Mouse (Mus musculus) forebrain, embryonic 12.5 days (tissue): Measurements from ENCODE around the gene Gabbr2. TPM values are rescaled to one million over a fixed set of nuclear protein-coding genes. Genes with fewer than 3 reads are reported as not detected.

Experiments
- ATAC-seq: fragments of 200-750 bp; cut with Nextera tagmentation; 2 replicates; pipeline ENCODE4 v1.8.0; 2017; ENCODE audit warnings: moderate TSS enrichment; ENCODE audit not compliant: low FRiP score
- H3K27ac ChIP-seq: fragments of 300-500 bp; sonication (generic); 2 replicates; pipeline ENCODE4 v1.5.1; 2016; ENCODE audit warnings: mild to moderate bottlenecking
- H3K27me3 ChIP-seq: fragments of 300-500 bp; sonication (generic); 2 replicates; pipeline ENCODE4 v1.6.1; 2016; ENCODE audit warnings: mild to moderate bottlenecking
- H3K36me3 ChIP-seq: fragments of 300-500 bp; sonication (generic); replicated peaks from 2 replicates; pipeline ENCODE4 v1.6.1; 2016; ENCODE audit warnings: mild to moderate bottlenecking
- H3K4me1 ChIP-seq: fragments of 300-500 bp; sonication (generic); 2 replicates; pipeline ENCODE4 v1.6.1; 2016
- H3K4me2 ChIP-seq: fragments of 300-500 bp; sonication (generic); 2 replicates; pipeline ENCODE4 v1.6.1; 2016; ENCODE audit warnings: mild to moderate bottlenecking, moderate library complexity
- H3K4me3 ChIP-seq: fragments of 300-500 bp; sonication (generic); replicated peaks from 2 replicates; pipeline ENCODE4 v1.5.1; 2016; ENCODE audit warnings: mild to moderate bottlenecking
- H3K9ac ChIP-seq: fragments of 300-500 bp; sonication (generic); 2 replicates; pipeline ENCODE4 v1.6.1; 2016; ENCODE audit warnings: mild to moderate bottlenecking
- H3K9me3 ChIP-seq: fragments of 300-500 bp; sonication (generic); 2 replicates; pipeline ENCODE4 v1.6.1; 2016
- WGBS: fragments of 180-500 bp; shearing (Covaris S2); methylation state at CpG from one replicate; pipeline ENCODE4 v1.1.7; 2016; 5-methylcytosine and 5-hydroxymethylcytosine counted together
- polyA plus RNA-seq: library from polyadenylated mRNA; unstranded; fragments of >200 nt; fragmentation: Nextera tagmentation; extraction: Ambion mirVana; gene quantifications from 2 replicates; pipeline ENCODE4 v1.2.1, GENCODE M21; 2016

The Gabbr2 gene
- polyA plus RNA-seq, 1 experiment from 2014 or later: 0.51 TPM

DNA sequence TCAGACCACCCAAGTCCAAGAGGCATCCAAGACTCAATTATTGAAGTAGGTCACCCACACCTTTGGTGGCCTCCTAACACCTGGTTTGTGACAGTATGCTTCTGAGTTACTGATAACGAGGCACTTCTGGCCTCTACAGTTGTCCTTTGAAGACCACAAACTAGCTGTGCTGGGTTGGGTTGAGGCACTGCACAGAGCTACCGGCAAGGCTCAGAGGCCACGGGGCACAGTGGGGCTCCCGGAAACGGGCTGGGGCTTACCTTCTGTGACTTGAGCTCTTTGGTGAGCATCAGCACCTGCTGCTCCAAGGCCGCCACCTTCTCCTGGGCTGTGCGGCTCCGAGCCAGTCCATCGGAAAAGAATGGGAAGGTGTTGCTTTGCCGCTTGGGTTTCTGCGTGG, 363.6 kb downstream of the Gabbr2 start:
- H3K4me1 ChIP-seq: no peaks in the 10 kb centered on the region
- H3K27me3 ChIP-seq: 0 out of 2 replicates have a peak, but pooled peaks cover 2% of the 10 kb centered on the region
- H3K9ac ChIP-seq: no peak overlapping the region
- H3K36me3 ChIP-seq: no peaks in the 10 kb centered on the region
- no peak for ATAC-seq
- H3K27ac ChIP-seq: no peak overlapping the region
- 77% methylated on average over 11 of the region's 11 CpGs for WGBS
- H3K9me3 ChIP-seq: no peaks in the 10 kb centered on the region
- no peak overlapping the region for H3K4me2 ChIP-seq
- H3K4me3 ChIP-seq: no peak overlapping the region

DNA sequence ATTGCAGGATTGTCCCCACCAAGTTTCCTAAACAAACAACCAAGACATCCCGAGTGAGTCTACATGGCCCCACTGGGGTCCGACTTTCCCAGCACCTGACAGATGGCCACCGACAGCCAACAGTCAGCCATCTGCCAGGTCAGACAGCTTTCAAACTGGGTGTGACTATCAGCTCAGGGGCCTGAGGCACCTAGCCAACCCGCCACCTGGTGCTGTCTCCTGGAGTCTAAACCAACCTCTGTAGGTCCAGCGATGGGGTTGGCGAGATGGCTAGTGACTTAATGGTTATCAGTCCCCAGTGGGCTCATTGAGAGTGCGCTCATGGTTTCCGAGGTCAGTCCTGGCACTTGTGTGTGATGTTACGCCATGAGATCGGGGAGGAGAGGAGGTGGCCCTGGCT, 366.6 kb downstream of the Gabbr2 start:
- Histone ChIP-seq H3K9me3 (no peaks in the 10 kb centered on the region), H3K4me1 (peaks cover 5% of the 10 kb centered on the region; the same call in 1 of the 2 replicates), H3K27ac (no peak overlapping the region), H3K36me3 (no peaks in the 10 kb centered on the region), H3K9ac (no peak overlapping the region), H3K4me2 (no peak overlapping the region), H3K4me3 (no peak overlapping the region), H3K27me3 (peaks cover 14% of the 10 kb centered on the region; the same call in 1 of the 2 replicates)
- ATAC-seq: no peak
- 83% methylated on average over 10 of the region's 10 CpGs for WGBS

DNA sequence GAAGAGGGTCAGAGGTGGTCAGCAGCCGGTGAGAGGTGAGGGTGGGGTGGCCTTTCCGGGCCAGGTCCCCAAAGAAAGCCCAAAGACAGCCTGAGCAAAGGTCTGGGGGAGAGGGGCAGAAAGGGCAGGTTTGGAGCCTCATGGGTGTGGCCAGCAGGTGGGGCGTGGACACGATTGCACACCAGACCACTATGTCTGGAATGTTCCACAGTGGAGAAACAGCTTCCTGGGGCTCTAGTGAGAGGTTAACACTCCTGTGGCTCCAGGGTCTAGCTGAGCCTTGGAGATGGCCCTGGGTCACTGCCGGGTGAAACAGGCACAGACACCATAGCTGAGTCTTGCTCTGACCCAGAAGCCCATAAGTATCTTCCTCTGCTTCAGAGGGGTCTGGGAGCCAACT, 368.7 kb downstream of the Gabbr2 start:
- H3K4me3 ChIP-seq: no peak overlapping the region
- no peak overlapping the region for H3K4me2 ChIP-seq
- H3K27me3 ChIP-seq: peaks cover 24% of the 10 kb centered on the region; the same call in 1 of the 2 replicates
- no peak overlapping the region for H3K9ac ChIP-seq
- peaks cover 5% of the 10 kb centered on the region; the same call in 1 of the 2 replicates for H3K4me1 ChIP-seq
- H3K9me3 ChIP-seq: no peaks in the 10 kb centered on the region
- H3K36me3 ChIP-seq: no peaks in the 10 kb centered on the region
- no peak for ATAC-seq
- H3K27ac ChIP-seq: no peak overlapping the region
- 90% methylated on average over 5 of the region's 5 CpGs for WGBS

DNA sequence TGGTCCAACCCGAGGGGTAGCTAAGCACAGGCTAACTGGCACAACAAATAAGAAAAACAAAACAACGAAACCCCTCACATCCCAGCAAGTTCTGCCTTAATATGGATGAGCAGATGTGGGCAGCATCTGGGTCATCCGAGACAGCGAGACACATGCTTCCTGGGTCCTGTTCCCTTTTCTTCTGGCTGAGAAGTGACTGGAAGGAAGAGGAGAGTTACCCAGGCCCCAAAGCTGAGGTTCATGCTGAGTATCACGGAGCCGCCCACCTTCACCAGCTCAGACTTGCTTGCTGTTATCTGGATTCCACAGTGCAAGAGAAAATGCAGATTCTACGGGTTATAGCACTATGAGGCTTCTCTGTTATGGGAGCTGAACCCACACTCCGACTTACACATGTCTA, 370.7 kb downstream of the Gabbr2 start:
- Histone ChIP-seq H3K9ac (no peak overlapping the region), H3K4me2 (no peak overlapping the region), H3K27me3 (peaks cover 24% of the 10 kb centered on the region; the same call in 1 of the 2 replicates), H3K4me3 (no peak overlapping the region), H3K9me3 (no peaks in the 10 kb centered on the region), H3K27ac (no peak overlapping the region), H3K36me3 (no peaks in the 10 kb centered on the region), H3K4me1 (peaks cover 5% of the 10 kb centered on the region; the same call in 1 of the 2 replicates)
- ATAC-seq: no peak
- 80% methylated on average over 8 of the region's 8 CpGs for WGBS

DNA sequence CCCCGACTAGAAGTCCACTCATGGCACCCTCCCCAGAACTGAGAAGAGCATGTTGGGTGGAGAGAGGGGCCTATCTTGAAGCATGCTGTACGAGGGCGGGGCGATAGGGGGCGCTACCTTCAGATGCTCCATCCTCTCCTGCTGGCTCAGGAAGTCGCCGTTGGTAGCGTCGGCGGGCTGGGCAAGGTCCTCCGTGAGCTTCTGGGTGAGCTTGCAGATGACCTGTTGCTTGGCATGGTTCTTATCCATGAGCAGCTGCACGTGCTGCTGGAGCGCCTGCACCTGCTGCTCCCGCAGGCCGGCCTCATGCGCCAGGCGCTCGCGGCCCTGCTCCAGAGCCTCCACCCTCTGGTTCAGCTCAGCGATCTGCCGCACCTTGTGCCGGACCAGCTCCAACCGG, 371.3 kb downstream of the Gabbr2 start:
- Histone ChIP-seq H3K27me3 (peaks cover 24% of the 10 kb centered on the region; the same call in 1 of the 2 replicates), H3K9ac (no peak overlapping the region), H3K4me2 (peak overlapping the region; percentile 45), H3K4me3 (peak overlapping the region; percentile 23), H3K36me3 (no peaks in the 10 kb centered on the region), H3K9me3 (no peaks in the 10 kb centered on the region), H3K27ac (no peak overlapping the region), H3K4me1 (peaks cover 5% of the 10 kb centered on the region; the same call in 1 of the 2 replicates)
- 9% methylated on average over 23 of the region's 23 CpGs for WGBS
- ATAC-seq: no peak

DNA sequence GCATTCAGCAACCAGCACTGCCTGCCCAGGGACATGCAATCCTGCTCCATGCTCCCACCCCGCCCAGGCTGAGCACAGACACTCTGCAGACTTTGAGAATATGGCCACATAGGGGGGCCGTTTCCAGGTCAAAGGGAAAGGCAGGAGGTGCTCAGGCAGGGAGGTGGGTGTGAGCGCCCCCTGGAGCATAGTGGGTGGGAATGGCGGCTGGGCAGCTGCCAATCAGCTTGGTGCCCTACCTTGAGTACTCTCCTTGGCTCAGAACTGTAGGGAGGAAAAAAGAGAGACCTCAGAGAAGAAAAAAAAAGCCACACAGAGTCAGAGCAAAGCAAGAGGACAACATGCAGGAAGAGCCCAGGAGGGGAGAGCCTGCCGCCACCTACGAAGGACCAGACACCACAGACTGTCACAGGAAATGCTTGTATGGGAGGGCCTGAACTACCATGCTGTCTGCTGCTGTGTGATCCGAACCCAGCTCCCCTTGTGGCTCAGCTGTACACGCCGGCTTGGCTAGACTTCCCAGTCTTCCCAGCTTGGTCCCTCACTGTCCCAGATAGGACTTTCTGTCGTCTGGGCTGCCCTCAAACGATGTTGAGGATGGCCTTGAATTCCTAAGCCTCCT, 373.4 kb downstream of the Gabbr2 start:
- peaks cover 5% of the 10 kb centered on the region; the same call in 1 of the 2 replicates for H3K4me1 ChIP-seq
- no peaks in the 10 kb centered on the region for H3K9me3 ChIP-seq
- H3K4me2 ChIP-seq: no peak overlapping the region
- H3K36me3 ChIP-seq: no peaks in the 10 kb centered on the region
- 66% methylated on average over 11 of the region's 11 CpGs for WGBS
- no peak overlapping the region for H3K9ac ChIP-seq
- peaks cover 24% of the 10 kb centered on the region; the same call in 1 of the 2 replicates for H3K27me3 ChIP-seq
- no peak overlapping the region for H3K4me3 ChIP-seq
- no peak overlapping the region for H3K27ac ChIP-seq
- ATAC-seq: no peak

DNA sequence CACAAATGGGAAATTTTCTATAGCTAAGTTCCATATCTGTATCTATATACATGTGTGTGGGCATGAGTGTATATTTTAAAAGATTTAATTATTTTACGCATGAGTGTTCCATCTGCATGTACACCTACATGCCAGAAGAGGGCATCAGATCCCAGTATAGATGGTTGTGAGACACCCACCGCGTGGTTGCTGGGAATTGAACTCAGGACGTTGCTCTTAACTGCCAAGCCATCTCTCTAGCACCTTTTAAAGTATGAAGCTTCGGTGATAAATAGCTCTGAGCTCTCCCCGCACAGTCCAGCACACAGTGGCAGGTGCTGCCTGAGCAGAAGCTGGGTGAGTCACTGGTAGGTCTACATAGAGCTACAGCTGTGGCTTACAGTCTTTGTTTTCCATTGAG, 374.3 kb downstream of the Gabbr2 start:
- ATAC-seq: no peak
- 74% methylated on average over 6 of the region's 6 CpGs for WGBS
- peaks cover 23% of the 10 kb centered on the region; the same call in 1 of the 2 replicates for H3K27me3 ChIP-seq
- no peak overlapping the region for H3K9ac ChIP-seq
- H3K27ac ChIP-seq: no peak overlapping the region
- no peak overlapping the region for H3K4me3 ChIP-seq
- H3K4me2 ChIP-seq: no peak overlapping the region
- H3K9me3 ChIP-seq: no peaks in the 10 kb centered on the region
- peaks cover 5% of the 10 kb centered on the region; the same call in 1 of the 2 replicates for H3K4me1 ChIP-seq
- no peaks in the 10 kb centered on the region for H3K36me3 ChIP-seq

DNA sequence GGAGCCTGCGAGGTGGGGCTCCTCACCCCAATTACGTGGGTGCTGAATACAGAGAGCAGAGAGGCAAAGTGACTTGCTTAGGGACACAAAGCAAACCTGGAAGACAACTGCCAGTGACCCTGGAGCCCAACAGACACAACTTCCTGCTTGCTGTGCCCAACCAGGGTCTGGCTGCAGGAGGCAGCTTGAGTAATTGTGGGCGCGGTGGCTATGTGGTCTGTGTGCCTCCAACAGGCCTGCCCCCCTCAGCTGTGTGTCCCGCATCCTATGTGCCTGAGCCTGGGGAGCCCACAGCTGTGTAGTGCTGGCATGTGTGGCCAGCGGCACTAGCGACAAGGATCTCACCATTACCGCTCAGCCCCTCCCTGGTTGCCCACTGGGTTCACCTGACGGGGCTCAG, 377.0 kb downstream of the Gabbr2 start:
- 77% methylated on average over 9 of the region's 9 CpGs for WGBS
- H3K36me3 ChIP-seq: no peaks in the 10 kb centered on the region
- H3K27ac ChIP-seq: no peak overlapping the region
- no peak overlapping the region for H3K9ac ChIP-seq
- ATAC-seq: no peak
- peaks cover 13% of the 10 kb centered on the region; the same call in 1 of the 2 replicates for H3K27me3 ChIP-seq
- no peak overlapping the region for H3K4me2 ChIP-seq
- no peaks in the 10 kb centered on the region for H3K9me3 ChIP-seq
- no peak overlapping the region for H3K4me3 ChIP-seq
- no peaks in the 10 kb centered on the region; the same call in 1 of the 2 replicates for H3K4me1 ChIP-seq

DNA sequence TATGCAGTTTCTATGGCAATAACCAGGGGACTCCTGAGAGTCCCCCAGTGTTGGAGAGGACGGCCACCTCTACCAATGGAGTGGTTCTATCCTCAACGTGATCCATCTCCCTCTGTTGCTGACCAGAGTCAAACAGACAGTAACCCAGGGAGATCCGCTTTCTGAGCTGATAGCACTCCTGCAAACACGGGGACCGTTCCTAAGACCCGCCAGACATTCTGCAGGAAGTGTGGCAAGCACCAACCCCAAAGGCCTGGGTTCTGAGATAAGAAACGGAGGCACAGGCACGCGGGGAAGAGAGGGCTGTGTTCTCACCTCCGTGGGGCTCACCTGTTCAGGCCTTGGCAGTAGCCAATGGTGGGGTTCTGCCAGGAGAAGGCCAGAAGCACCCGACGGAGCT, 378.1 kb downstream of the Gabbr2 start:
- Histone ChIP-seq H3K4me3 (no peak overlapping the region), H3K4me2 (no peak overlapping the region), H3K36me3 (no peaks in the 10 kb centered on the region), H3K27ac (no peak overlapping the region), H3K9me3 (no peaks in the 10 kb centered on the region), H3K27me3 (peaks cover 16% of the 10 kb centered on the region; the same call in 1 of the 2 replicates), H3K9ac (no peak overlapping the region), H3K4me1 (no peaks in the 10 kb centered on the region; the same call in 1 of the 2 replicates)
- 84% methylated on average over 12 of the region's 12 CpGs for WGBS
- no peak for ATAC-seq

Other genes starting within 250 kb of the Gabbr2 start
- 5.6 and 6.1 TPM in 2 replicates for gene Anks6, start 65.6 kb upstream of the Gabbr2 start, polyA plus RNA-seq
- 3.8 and 4.4 TPM in 2 replicates for gene Galnt12, start 100.0 kb upstream of the Gabbr2 start, polyA plus RNA-seq
- gene Col15a1, start 216.3 kb upstream of the Gabbr2 start, polyA plus RNA-seq: 4.5 and 5.2 TPM in 2 replicates